Mouse (Mus musculus) cortical plate, adult 2 months (tissue): ENCODE measurements at regions not wholly inside any gene's neighbourhood (a gene's known extent, or its start where the extent isn't known, plus 50 kb on each side); places are given as distances from the start of the nearest gene placed in this dataset.

Experiments
- H3K27ac ChIP-seq: fragments of 200-500 bp; 2 replicates; pipeline ENCODE4 v1.5.1; 2012; ENCODE audit warnings: low read length, control low read depth, inconsistent platforms; ENCODE audit not compliant: insufficient read depth
- H3K4me1 ChIP-seq: fragments of 200-500 bp; 2 replicates; pipeline ENCODE4 v1.6.1; 2011; ENCODE audit warnings: low read length; ENCODE audit not compliant: control insufficient read depth, insufficient read depth
- H3K4me3 ChIP-seq: fragments of 200-500 bp; 2 replicates; pipeline ENCODE4 v1.5.1; 2011; ENCODE audit warnings: mild to moderate bottlenecking, low read length, control low read depth; ENCODE audit not compliant: insufficient read depth
- CTCF ChIP-seq: fragments of 200-500 bp; IDR thresholded peaks from 2 replicates; pipeline ENCODE4 v1.5.1; 2011; ENCODE audit warnings: mild to moderate bottlenecking, control low read depth, low read length; ENCODE audit not compliant: insufficient read depth; ENCODE audit errors: extremely low read depth
- POLR2A ChIP-seq: fragments of 200-500 bp; IDR thresholded peaks from 2 replicates; pipeline ENCODE4 v1.6.1; 2011; ENCODE audit warnings: mild to moderate bottlenecking, low read length, control low read depth; ENCODE audit not compliant: insufficient read depth; ENCODE audit errors: extremely low read depth

GRCm38 (mm10) chr7:64061170-64061569, 92.5 kb upstream of the Trpm1 start:
- Histone ChIP-seq H3K4me3 (no peak overlapping the region), H3K27ac (no peak overlapping the region), H3K4me1 (peaks cover 4% of the 10 kb centered on the region; the same call in 1 of the 2 replicates)
- TF ChIP-seq POLR2A (no peak), CTCF (no peak)

GRCm38 (mm10) chr7:64060582-64060981, 93.1 kb upstream of the Trpm1 start:
- Histone ChIP-seq H3K4me1 (peaks cover 2% of the 10 kb centered on the region; the same call in 1 of the 2 replicates), H3K4me3 (no peak overlapping the region), H3K27ac (no peak overlapping the region)
- no peak for TF ChIP-seq POLR2A

GRCm38 (mm10) chr7:64060051-64060450, 93.6 kb upstream of the Trpm1 start:
- peaks cover 2% of the 10 kb centered on the region; the same call in 1 of the 2 replicates for H3K4me1 ChIP-seq
- no peak overlapping the region for H3K4me3 ChIP-seq
- peak; percentile 68 for TF ChIP-seq CTCF
- TF ChIP-seq POLR2A, result no peak
- no peak overlapping the region for H3K27ac ChIP-seq

DNA sequence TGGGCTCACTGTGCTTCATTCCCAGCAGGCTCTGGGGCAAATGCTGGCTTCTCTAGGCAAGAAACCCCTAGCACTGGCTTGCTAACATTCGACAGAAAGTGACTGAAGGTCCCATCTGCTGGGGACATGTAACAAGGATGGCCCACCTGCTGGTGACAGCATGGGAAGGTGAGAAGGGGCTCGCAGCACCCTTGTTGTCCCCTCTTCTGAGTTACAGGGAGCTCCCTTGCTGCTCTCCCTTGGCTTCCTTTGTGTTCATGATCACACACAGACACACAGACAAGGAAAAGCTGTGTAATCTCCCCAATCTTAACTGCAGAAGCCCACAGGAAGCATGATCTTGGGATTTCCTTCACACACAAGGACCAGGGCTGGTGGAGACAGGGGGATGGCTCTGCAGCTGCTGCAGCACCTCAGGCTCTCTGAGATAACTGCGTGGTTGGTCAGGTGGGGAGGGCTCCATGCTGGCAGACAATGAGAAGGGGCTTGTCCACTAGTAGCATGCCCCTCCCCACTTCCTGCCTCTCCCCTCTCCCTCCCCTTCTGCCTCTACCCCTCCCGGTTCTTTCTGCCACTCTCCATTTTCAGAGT, 95.3 kb upstream of the Trpm1 start:
- Histone ChIP-seq H3K4me1 (no peaks in the 10 kb centered on the region), H3K4me3 (no peak overlapping the region), H3K27ac (0 out of 2 replicates have a peak overlapping the region, but pooled peaks have one; percentile 21)
- TF ChIP-seq CTCF, result no peak
- TF ChIP-seq POLR2A, result no peak

DNA sequence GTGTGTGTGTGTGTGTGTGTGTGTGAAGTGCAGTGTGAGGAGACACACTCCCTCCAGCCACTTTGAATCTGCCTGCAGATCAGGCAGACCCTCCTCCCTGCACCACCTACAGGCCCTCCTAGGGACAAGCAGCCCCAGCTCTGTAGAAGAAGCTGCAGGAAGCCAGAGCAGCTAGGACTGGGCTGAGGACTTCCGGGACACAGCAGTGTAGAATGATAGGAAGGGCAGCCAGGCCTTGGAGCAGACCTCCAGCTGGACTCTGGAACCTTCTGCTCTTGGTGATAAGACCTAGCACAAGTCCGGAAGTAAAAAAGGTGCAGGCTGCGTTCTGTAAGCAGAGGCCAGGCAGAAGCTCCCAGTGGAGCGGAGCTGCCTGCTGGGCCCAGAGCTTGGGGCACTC, 95.8 kb upstream of the Trpm1 start:
- Histone ChIP-seq H3K4me1 (no peaks in the 10 kb centered on the region), H3K4me3 (no peak overlapping the region), H3K27ac (0 out of 2 replicates have a peak overlapping the region, but pooled peaks have one; percentile 21)
- TF ChIP-seq CTCF (no peak), POLR2A (no peak)

DNA sequence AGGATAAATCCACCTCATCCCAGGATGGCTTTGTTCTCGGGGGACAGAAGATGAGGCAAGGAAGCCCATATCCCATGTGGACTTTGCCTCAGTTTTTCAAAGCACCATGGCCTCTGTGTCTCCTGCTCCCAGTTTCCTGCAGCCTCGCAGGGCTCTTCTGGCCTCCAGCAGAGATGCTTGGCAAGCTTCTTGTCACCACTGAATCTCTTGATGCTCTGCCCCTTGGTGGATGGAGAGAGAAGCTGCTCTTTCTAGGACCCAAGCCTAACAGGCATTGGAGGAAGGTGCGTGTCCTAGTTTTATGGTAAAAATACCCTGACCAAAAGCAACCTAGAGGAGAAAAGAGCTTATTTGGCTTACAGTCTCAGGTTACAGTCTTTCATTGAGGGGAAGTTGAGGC, 97.1 kb upstream of the Trpm1 start:
- H3K4me3 ChIP-seq, result no peak overlapping the region
- TF ChIP-seq POLR2A (no peak), CTCF (peak; percentile 14; the same call in 1 of the 2 replicates)
- no peaks in the 10 kb centered on the region for H3K4me1 ChIP-seq
- H3K27ac ChIP-seq, result no peak overlapping the region

- H3K4me3 ChIP-seq, result no peak overlapping the region
- TF ChIP-seq CTCF (no peak), POLR2A (no peak)
- H3K27ac ChIP-seq, result no peak overlapping the region
- H3K4me1 ChIP-seq, result no peaks in the 10 kb centered on the region
Observed at GRCm38 (mm10) chr7:64054996-64055395, 98.6 kb upstream of the Trpm1 start.

DNA sequence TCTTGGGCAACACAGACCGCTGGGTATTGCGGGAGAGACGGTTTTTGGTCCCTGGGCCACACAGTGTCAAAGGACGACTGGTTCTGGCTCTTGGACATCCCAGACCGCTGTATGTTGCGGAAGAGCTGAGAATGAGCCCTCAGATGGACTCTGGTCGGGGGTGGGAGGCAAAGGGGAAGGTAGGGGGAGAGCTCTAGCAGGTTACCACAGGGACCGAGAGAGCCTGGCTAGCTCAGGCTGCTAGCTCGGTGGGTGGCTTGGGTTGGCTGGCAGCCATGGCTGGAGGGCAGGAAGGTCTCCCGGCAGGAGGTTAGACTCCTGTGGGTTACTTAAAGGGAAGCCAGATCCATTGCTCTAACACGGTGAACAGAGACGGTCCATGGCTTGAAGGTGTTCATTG, 99.9 kb upstream of the Trpm1 start:
- Histone ChIP-seq H3K4me1 (peaks cover 5% of the 10 kb centered on the region), H3K4me3 (no peak overlapping the region), H3K27ac (no peak overlapping the region)
- TF ChIP-seq POLR2A, result no peak
- no peak for TF ChIP-seq CTCF

DNA sequence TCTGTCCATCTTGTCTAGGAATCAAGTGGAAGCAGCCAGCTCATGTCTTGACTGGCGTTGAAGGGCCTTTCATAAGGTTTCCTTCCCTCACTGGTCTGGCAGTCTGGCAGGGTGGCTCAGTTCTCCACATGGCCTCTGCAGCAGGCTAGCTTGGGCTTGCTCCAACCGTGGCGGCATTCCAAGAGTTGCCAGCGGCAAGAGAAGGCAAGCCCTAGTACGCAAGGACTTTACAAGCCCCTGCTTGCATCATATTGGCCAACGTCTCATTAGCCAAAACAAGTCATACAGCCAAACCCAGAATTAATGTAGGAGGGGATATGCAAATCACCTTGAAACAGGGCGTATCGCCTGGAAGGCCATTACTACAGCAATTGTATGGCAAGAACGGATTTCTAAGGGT, 101.2 kb upstream of the Trpm1 start:
- Histone ChIP-seq H3K27ac (no peak overlapping the region), H3K4me1 (peaks cover 14% of the 10 kb centered on the region), H3K4me3 (no peak overlapping the region)
- TF ChIP-seq CTCF (no peak), POLR2A (no peak)

GRCm38 (mm10) chr7:64050826-64051401, 102.7 kb upstream of the Trpm1 start:
- peaks cover 14% of the 10 kb centered on the region for H3K4me1 ChIP-seq
- TF ChIP-seq POLR2A, result no peak
- TF ChIP-seq CTCF, result no peak
- H3K27ac ChIP-seq, result no peak overlapping the region
- no peak overlapping the region for H3K4me3 ChIP-seq
